ENCODE assay signal across 9 mouse cellular contexts in genomic region chr11:6266621-6267020, GRCm38 (mm10). TPM values are rescaled to one million over a fixed set of nuclear protein-coding genes. Genes with fewer than 3 reads are reported as not detected.
DNase-seq lines count a peak whose midpoint lies in the region; ATAC-seq and TF ChIP-seq lines count a peak whose summit lies in the region.
"Had no signal": no experiment of that assay in that cellular context is flagged by ENCODE, and none has a peak within 500 bp of the region (broad histone marks: within the 10 kb centered on the region; RNA-seq: fewer than 3 reads in every experiment).

No protein-coding gene starts in this region.

- H3K9me3 ChIP-seq in heart, embryonic 16.5 days (replicated peaks; ENCODE audit: control insufficient read depth, low read length) = no peaks in the 10 kb centered on the region
- no peaks in the 10 kb centered on the region for H3K9me3 ChIP-seq in MEL (replicated peaks; ENCODE audit: insufficient read depth, low read length)
- H3K9me3 ChIP-seq in hindbrain, embryonic 10.5 days = no peaks in the 10 kb centered on the region
- no peaks in the 10 kb centered on the region for H3K9me3 ChIP-seq in midbrain, embryonic 10.5 days (replicated peaks)

- H3K27ac ChIP-seq in heart, embryonic 16.5 days (ENCODE audit: low read length) = no peak overlapping the region
- no peak overlapping the region for H3K27ac ChIP-seq in MEL (ENCODE audit: control insufficient read depth, low read depth, low read length)
- peak overlapping the region; percentile 94 for H3K27ac ChIP-seq in hindbrain, embryonic 10.5 days
- H3K27ac ChIP-seq in midbrain, embryonic 10.5 days (replicated peaks) = peak overlapping the region; percentile 92

- peak overlapping the region; percentile 87 for H3K4me3 ChIP-seq in heart, embryonic 16.5 days (ENCODE audit: low read length)
- H3K4me3 ChIP-seq in MEL (ENCODE audit: control insufficient read depth in 1 of 2, insufficient read depth in 1 of 2, low read depth in 2 of 2, low read length in 2 of 2) = peak overlapping the region; percentile 62 to 71
- H3K4me3 ChIP-seq in hindbrain, embryonic 10.5 days = peak overlapping the region; percentile 98
- peak overlapping the region; percentile 96 for H3K4me3 ChIP-seq in midbrain, embryonic 10.5 days

- peaks cover 21% of the 10 kb centered on the region for H3K79me2 ChIP-seq in MEL (ENCODE audit: control insufficient read depth, insufficient read depth, low read length, poor library complexity)

- 59% methylated on average over 9 of the region's 9 CpGs for WGBS in heart, embryonic 16.5 days
- 67% methylated on average over 9 of the region's 9 CpGs for WGBS in hindbrain, embryonic 10.5 days
- WGBS in midbrain, embryonic 10.5 days = 73% methylated on average over 9 of the region's 9 CpGs

- no peak for TF ChIP-seq CTCF in MEL (IDR thresholded peaks at IDR 0.05 in 2 of 3, conservative IDR thresholded peaks at IDR 0.05 in 1 of 3; ENCODE audit: control insufficient read depth in 1 of 3, insufficient read depth in 1 of 3, low read depth in 2 of 3, low read length in 3 of 3, poor library complexity in 1 of 3, severe bottlenecking in 1 of 3)

- H3K4me1 ChIP-seq in heart, embryonic 16.5 days (ENCODE audit: control insufficient read depth, insufficient read depth, low read length) = peaks cover 7% of the 10 kb centered on the region
- H3K4me1 ChIP-seq in MEL (ENCODE audit: control insufficient read depth in 1 of 2, insufficient read depth in 2 of 2, low read length in 2 of 2) = peaks cover 0 to 14% of the 10 kb centered on the region in 2 experiments; a peak in 3 of 4 replicates
- H3K4me1 ChIP-seq in hindbrain, embryonic 10.5 days (replicated peaks) = peaks cover 19% of the 10 kb centered on the region
- peaks cover 17% of the 10 kb centered on the region for H3K4me1 ChIP-seq in midbrain, embryonic 10.5 days

- TF ChIP-seq POLR2A in MEL (IDR thresholded peaks at IDR 0.05; ENCODE audit: control insufficient read depth in 1 of 2, insufficient read depth in 1 of 2, low read depth in 1 of 2, low read length in 2 of 2, poor library complexity in 1 of 2) = 0 out of 4 replicates have a peak, but pooled peaks of 1 of the 2 experiments have one; percentile 26

- peak overlapping the region; percentile 78 for H3K4me2 ChIP-seq in heart, embryonic 16.5 days (ENCODE audit: low read depth, low read length)

- H3K36me3 ChIP-seq in heart, embryonic 16.5 days (ENCODE audit: control insufficient read depth, insufficient read depth) = peaks cover 54% of the 10 kb centered on the region
- peaks cover 12 to 17% of the 10 kb centered on the region in 2 experiments for H3K36me3 ChIP-seq in MEL (ENCODE audit: control insufficient read depth in 1 of 2, insufficient read depth in 2 of 2, low read length in 2 of 2)
- peaks cover 72% of the 10 kb centered on the region for H3K36me3 ChIP-seq in hindbrain, embryonic 10.5 days
- H3K36me3 ChIP-seq in midbrain, embryonic 10.5 days = peaks cover 76% of the 10 kb centered on the region

- no peak for DNase-seq in heart, adult 18-20 months
- DNase-seq in MEL (ENCODE audit: low read depth, low spot score) (no peak), adipocyte (ENCODE audit: low spot score) (no peak)
- no peak for DNase-seq in hindbrain, embryonic 10.5 days (ENCODE audit: low spot score)
- DNase-seq in midbrain, embryonic 10.5 days (ENCODE audit: low spot score) = no peak
- DNase-seq in retina, postnatal 1 day = no peak
- no peak for DNase-seq in spleen, postnatal 10 days (ENCODE audit: low spot score in 2 of 2)

- no peak for TF ChIP-seq EP300 in MEL (IDR thresholded peaks at IDR 0.05; ENCODE audit: low read depth in 1 of 2, low read length in 2 of 2)

- H3K27me3 ChIP-seq in heart, embryonic 16.5 days (ENCODE audit: control insufficient read depth, insufficient read depth, low read length) = no peaks in the 10 kb centered on the region
- no peaks in the 10 kb centered on the region for H3K27me3 ChIP-seq in MEL (ENCODE audit: control insufficient read depth in 1 of 2, insufficient read depth in 2 of 2, low read length in 2 of 2)
- H3K27me3 ChIP-seq in hindbrain, embryonic 10.5 days (ENCODE audit: insufficient read depth, poor library complexity, severe bottlenecking) = no peaks in the 10 kb centered on the region
- H3K27me3 ChIP-seq in midbrain, embryonic 10.5 days (ENCODE audit: low read depth, poor library complexity, severe bottlenecking) = no peaks in the 10 kb centered on the region
- H3K27me3 ChIP-seq: Patski had no signal

- peak overlapping the region; percentile 89 for H3K9ac ChIP-seq in heart, embryonic 16.5 days (ENCODE audit: low read length)
- H3K9ac ChIP-seq in MEL (ENCODE audit: control insufficient read depth, low read depth, low read length, poor library complexity, severe bottlenecking) = peak overlapping the region; percentile 79

- no peak for ATAC-seq in heart, embryonic 16.5 days (replicated peaks; ENCODE audit: extremely low read depth, insufficient read depth, low FRiP score)

- TF ChIP-seq RAD21 in MEL (IDR thresholded peaks at IDR 0.05; ENCODE audit: low read depth, low read length) = no peak

TF ChIP-seq in MEL, 35 proteins besides CTCF, POLR2A, EP300 and RAD21:
- TF ChIP-seq POLR2AphosphoS5 (IDR thresholded peaks at IDR 0.05; ENCODE audit: borderline replicate concordance, low read depth, low read length) (no peak), CHD2 (IDR thresholded peaks at IDR 0.05; ENCODE audit: low read length) (no peak), USF1 (IDR thresholded peaks at IDR 0.05; ENCODE audit: low read depth, low read length) (no peak), TCF12 (IDR thresholded peaks at IDR 0.05; ENCODE audit: low read depth, low read length) (no peak), E2F4 (IDR thresholded peaks at IDR 0.05; ENCODE audit: borderline replicate concordance, low read depth, low read length) (no peak), MAFK (IDR thresholded peaks at IDR 0.05; ENCODE audit: borderline replicate concordance, low read depth, low read length) (no peak), ZC3H11A (IDR thresholded peaks at IDR 0.05; ENCODE audit: low read depth, low read length) (no peak), KAT2A (conservative IDR thresholded peaks at IDR 0.05; ENCODE audit: low read depth, low read length) (no peak), SIN3A (IDR thresholded peaks at IDR 0.05; ENCODE audit: low read length) (no peak), GATA1 (IDR thresholded peaks at IDR 0.05; ENCODE audit: low read depth, low read length) (no peak), UBTF (IDR thresholded peaks at IDR 0.05; ENCODE audit: borderline replicate concordance, insufficient read depth, low read depth, low read length) (no peak), MYC (IDR thresholded peaks at IDR 0.05; ENCODE audit: low read depth, low read length) (no peak), CHD1 (IDR thresholded peaks at IDR 0.05; ENCODE audit: low read depth, low read length) (no peak), TAL1 (IDR thresholded peaks at IDR 0.05; ENCODE audit: low read length) (no peak), POLR2AphosphoS2 (IDR thresholded peaks at IDR 0.05; ENCODE audit: low read length) (no peak), MEF2A (IDR thresholded peaks at IDR 0.05; ENCODE audit: extremely low read depth, insufficient replicate concordance, low read depth, low read length, poor library complexity, severe bottlenecking) (no peak), GABPA (IDR thresholded peaks at IDR 0.05; ENCODE audit: low read depth, low read length) (no peak), ELF1 (IDR thresholded peaks at IDR 0.05; ENCODE audit: low read depth, low read length) (no peak), BHLHE40 (IDR thresholded peaks at IDR 0.05; ENCODE audit: borderline replicate concordance, low read depth, low read length) (no peak)

RNA-seq across cellular contexts. Expression of gene Ddx56, which starts 1.0 kb away (rescaled TPM):
- 54.1 and 57.9 TPM in 2 replicates for polyA plus RNA-seq in heart, embryonic 16.5 days (2015; fragmentation: Nextera tagmentation; extraction: Ambion mirVana)
- 10 to 100 TPM; 22.1 to 25.0 TPM for total RNA-seq in heart, adult 18-20 months (2021)
- 178 and 201 TPM in 2 replicates for total RNA-seq in MEL (2012; rRNA removed)
- polyA plus RNA-seq in MEL (2012; ENCODE audit: insufficient read depth in 1 of 2, insufficient read length in 2 of 2, low read depth in 1 of 2, low replicate concordance in 2 of 2, missing spikeins in 1 of 2) = 100 to 1,000 TPM in 1 of 2 experiments, not detected in 1; 138 TPM
- 116 and 121 TPM in 2 replicates for polyA plus RNA-seq in hindbrain, embryonic 10.5 days (2016; fragmentation: Nextera tagmentation; extraction: Ambion mirVana)
- polyA plus RNA-seq in midbrain, embryonic 10.5 days (2016; fragmentation: Nextera tagmentation; extraction: Ambion mirVana) = 117 and 126 TPM in 2 replicates

RNA-seq across cellular contexts. Expression of gene Tmed4, which starts 8.0 kb away (rescaled TPM):
- polyA plus RNA-seq in heart, embryonic 16.5 days (2015; fragmentation: Nextera tagmentation; extraction: Ambion mirVana) = 85.5 and 87.2 TPM in 2 replicates
- 100 to 1,000 TPM in 1 of 2 experiments, 10 to 100 TPM in 1; 98.8 to 112 TPM for total RNA-seq in heart, adult 18-20 months (2021)
- 47.8 and 60.9 TPM in 2 replicates for total RNA-seq in MEL (2012; rRNA removed)
- polyA plus RNA-seq in MEL (2012; ENCODE audit: insufficient read depth in 1 of 2, insufficient read length in 2 of 2, low read depth in 1 of 2, low replicate concordance in 2 of 2, missing spikeins in 1 of 2) = 10 to 100 TPM in 1 of 2 experiments, not detected in 1; 66.5 TPM
- 128 and 137 TPM in 2 replicates for polyA plus RNA-seq in hindbrain, embryonic 10.5 days (2016; fragmentation: Nextera tagmentation; extraction: Ambion mirVana)
- 131 and 140 TPM in 2 replicates for polyA plus RNA-seq in midbrain, embryonic 10.5 days (2016; fragmentation: Nextera tagmentation; extraction: Ambion mirVana)

RNA-seq across cellular contexts. Expression of gene Ogdh, which starts 24.8 kb away (rescaled TPM):
- polyA plus RNA-seq in heart, embryonic 16.5 days (2015; fragmentation: Nextera tagmentation; extraction: Ambion mirVana) = 316 and 340 TPM in 2 replicates
- 1,000 to 10,000 TPM; 1,837 to 1,914 TPM for total RNA-seq in heart, adult 18-20 months (2021)
- total RNA-seq in MEL (2012; rRNA removed) = 91.8 and 93.7 TPM in 2 replicates
- 100 to 1,000 TPM in 1 of 2 experiments, 10 to 100 TPM in 1; 94.9 to 118 TPM for polyA plus RNA-seq in MEL (2012; ENCODE audit: insufficient read depth in 1 of 2, insufficient read length in 2 of 2, low read depth in 1 of 2, low replicate concordance in 2 of 2, missing spikeins in 1 of 2)
- polyA plus RNA-seq in hindbrain, embryonic 10.5 days (2016; fragmentation: Nextera tagmentation; extraction: Ambion mirVana) = 99.9 and 117 TPM in 2 replicates
- 107 and 111 TPM in 2 replicates for polyA plus RNA-seq in midbrain, embryonic 10.5 days (2016; fragmentation: Nextera tagmentation; extraction: Ambion mirVana)

RNA-seq across cellular contexts. Expression of gene Npc1l1, which starts 36.7 kb away (rescaled TPM):
- polyA plus RNA-seq in heart, embryonic 16.5 days (2015; fragmentation: Nextera tagmentation; extraction: Ambion mirVana) = 0.02 and 0.34 TPM in 2 replicates
- total RNA-seq in heart, adult 18-20 months (2021) = not detected
- total RNA-seq in MEL (2012; rRNA removed) = not detected in 2 replicates
- polyA plus RNA-seq in MEL (2012; ENCODE audit: insufficient read depth in 1 of 2, insufficient read length in 2 of 2, low read depth in 1 of 2, low replicate concordance in 2 of 2, missing spikeins in 1 of 2) = under 1 TPM in 1 of 2 experiments, not detected in 1; 0.10 TPM
- 0.04 TPM in 1 of 2 replicates, not detected in the other for polyA plus RNA-seq in hindbrain, embryonic 10.5 days (2016; fragmentation: Nextera tagmentation; extraction: Ambion mirVana)
- polyA plus RNA-seq in midbrain, embryonic 10.5 days (2016; fragmentation: Nextera tagmentation; extraction: Ambion mirVana) = not detected in 2 replicates

Comparison
In these comparisons a context has a peak if more than half of its experiments do, and no peak if none do; other contexts are left out.
1. H3K27ac ChIP-seq: peak in hindbrain, embryonic 10.5 days (single experiment) and midbrain, embryonic 10.5 days (single experiment); none in heart, embryonic 16.5 days (single experiment) and MEL (single experiment).
2. Peak in every context shown above with its lines, with median percentiles within 50 percentile points of each other: H3K4me3 ChIP-seq.